Mouse (Mus musculus): ENCODE measurements at regions not wholly inside any gene's neighbourhood (a gene's known extent, or its start where the extent isn't known, plus 50 kb on each side); places are given as distances from the start of the nearest gene placed in this dataset.

- TF ChIP-seq CTCF (IDR thresholded peaks at IDR 0.05; ENCODE audit: extremely low read depth, insufficient read depth, low read length) (no peak), POLR2A (IDR thresholded peaks at IDR 0.05; ENCODE audit: extremely low read depth, insufficient read depth, low read length) (no peak)
Observed at GRCm38 (mm10) chr4:101365299-101365698, 53.8 kb upstream of the Ak4 start.

Measured in cortical plate, adult 2 months (tissue).